Mouse (Mus musculus) cerebellum, postnatal 4 days (tissue): ENCODE measurements around the gene Rab25.
A peak's percentile ranks its signal among the peaks of the same experiment; 100 is the strongest.

Experiments
- DNase-seq, 2 experiments: peaks; one replicate each; pipeline ENCODE4 v3.0.0; 2022; ENCODE audit warnings: low spot score in 2 of 2, mixed read lengths in 1 of 2

Gene Rab25

DNA sequence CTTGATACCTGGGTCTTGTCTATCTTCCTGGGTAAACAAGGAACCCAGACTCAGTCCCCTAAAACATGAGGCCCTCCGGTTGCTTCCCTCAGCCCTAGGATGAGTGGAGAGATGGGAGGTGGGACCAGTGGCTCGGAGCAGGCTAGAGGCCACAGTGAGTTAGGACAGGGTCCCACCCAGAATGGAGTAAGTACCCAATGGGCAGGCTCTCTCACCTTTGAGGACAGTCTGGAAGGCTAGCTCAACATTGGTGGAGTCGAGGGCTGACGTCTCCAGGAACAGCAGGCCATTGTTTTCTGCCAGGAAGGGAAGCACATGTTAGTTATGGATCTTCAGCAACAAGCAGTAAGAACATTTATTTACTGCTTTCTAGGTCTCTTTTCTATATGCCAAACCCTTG lies 5.6 kb downstream of the Rab25 start:
- DNase-seq = no peak

DNA sequence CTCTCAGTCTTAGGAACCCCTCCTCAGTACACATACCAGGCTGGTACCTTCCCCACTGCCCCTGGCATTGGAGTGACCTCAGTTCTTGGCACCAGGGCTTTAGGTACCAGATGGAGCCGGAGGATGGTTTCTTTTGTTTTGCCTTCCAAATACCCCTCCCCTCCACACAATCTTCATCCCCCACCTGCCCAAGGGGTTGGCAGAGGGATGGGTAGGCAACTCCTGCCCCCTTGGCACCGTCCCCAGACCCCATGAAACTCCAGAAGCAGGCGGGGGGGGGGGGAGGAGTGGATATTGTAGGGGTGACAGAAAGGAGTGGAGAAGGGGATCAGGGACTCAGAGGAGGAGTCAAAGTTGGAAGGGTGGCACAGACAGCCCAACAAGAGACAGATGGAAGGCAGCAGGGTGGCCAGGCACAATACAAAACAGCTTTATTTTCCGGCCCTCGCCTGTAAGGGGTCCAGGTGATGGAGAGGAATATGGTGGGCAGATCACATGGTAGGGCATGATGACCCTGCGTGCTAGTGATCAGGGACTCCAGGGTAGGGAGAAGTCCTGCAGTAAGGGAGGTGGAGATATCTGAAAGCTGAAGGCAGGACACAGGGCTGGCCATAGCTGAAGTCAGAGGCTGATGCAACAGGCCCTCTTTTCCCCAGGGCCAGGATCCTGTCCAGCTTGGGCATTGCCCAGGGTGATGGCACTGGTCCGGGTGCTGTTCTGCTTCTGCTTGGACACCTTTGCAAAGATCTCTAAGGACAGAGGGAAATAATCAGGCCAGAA lies 6.3 kb downstream of the Rab25 start:
- DNase-seq = peak; percentile 48 to 84

DNA sequence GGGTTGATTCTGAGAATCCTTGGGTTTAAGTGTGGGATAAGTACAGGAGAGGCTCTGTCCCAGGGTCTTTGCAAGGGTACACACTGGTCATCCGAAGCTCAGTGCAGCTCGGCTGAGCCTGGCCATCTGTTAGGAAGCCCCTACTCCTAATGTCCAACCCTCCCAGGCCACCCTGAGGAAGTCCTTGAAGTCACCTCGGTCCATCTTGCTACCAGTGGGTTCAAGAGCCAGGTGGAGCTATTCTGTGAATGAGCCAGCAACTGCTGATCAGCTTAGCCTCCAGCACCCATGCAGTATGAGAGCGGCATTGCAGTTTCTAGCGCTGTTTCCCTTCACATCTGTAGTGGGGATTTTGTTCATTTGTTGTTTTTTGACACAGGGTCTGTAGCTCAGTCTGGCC lies 8.0 kb downstream of the Rab25 start:
- no peak for DNase-seq

DNA sequence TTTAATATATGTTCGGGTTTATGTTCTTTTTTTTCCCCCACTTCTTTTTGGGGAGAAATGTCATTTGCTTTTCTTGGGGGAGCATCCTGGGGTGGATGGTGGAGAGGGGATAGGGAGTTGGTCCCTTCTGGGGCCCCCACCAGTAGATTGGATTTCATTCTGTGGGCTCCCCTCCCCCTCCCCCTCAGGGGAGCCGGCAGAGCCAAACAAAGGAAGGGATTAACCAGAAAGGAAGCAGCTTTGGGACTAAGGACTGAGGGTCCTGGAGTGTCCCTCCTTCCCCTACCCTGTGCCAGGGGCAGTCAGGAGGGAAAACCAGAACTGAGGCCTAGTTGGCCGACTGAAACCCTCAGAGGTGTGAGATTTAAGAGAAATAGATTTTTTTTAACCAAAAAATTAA lies 8.7 kb downstream of the Rab25 start:
- no peak for DNase-seq

DNA sequence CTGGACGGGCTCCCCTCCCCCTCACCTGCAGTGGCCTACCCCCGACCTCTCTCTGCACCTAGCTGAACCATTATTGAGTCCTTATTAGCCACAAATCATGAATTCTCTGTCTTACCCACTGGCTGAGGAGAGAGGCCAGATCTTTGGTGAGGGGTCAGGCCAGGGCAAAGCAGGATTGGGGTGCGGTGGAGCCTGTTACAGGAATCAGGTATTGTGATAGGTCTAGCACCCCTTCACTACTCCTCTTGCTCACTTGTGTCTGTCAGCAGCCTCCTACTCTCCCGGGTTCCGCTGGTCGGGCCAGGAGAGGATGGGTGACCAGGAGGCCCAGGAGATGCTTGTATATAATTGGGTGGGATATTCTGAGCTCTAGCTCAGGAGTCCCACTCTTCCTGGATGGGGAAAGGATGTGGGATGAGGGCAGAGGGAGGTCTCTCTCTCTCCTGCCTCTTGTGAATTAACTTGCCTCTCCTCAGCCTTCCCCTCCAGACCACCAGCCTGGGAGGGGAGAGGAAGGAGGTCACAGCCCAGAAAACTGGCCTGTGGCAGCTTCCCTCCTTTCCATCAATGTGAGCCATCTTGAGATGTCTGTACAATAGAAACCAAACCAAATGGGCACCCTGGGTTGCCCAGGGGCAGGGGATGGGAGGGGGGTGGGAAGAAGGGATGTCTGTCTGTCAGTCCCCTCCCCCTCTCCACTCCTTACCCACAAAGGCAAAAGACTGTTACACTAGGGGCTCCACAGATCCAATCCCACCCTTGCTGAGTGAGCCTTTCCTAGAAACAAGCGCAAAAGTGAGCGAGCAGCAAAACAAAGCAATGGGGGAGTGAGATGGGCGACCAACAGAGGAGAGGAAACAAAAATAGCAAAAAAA lies 9.6 kb downstream of the Rab25 start:
- DNase-seq = no peak

DNA sequence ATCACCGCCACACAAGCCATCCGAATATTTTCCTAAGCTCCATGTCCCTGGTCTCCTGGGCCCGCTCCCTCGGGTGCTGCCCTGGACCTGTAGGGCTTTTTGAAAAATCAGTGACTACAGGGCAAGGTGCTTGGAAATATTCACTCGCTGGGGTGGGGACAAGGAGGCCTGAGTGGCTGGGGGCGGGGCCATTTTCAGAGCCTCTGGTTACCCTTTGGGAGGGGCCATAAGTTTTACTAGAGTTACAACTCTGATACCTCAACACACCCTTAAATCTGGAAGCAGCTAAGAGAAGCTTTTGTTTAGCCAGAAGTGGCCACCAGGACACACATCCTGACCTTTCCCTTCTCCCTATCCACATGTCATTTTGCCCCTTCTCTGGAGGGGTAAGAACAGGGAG lies 11.0 kb downstream of the Rab25 start:
- DNase-seq = no peak

DNA sequence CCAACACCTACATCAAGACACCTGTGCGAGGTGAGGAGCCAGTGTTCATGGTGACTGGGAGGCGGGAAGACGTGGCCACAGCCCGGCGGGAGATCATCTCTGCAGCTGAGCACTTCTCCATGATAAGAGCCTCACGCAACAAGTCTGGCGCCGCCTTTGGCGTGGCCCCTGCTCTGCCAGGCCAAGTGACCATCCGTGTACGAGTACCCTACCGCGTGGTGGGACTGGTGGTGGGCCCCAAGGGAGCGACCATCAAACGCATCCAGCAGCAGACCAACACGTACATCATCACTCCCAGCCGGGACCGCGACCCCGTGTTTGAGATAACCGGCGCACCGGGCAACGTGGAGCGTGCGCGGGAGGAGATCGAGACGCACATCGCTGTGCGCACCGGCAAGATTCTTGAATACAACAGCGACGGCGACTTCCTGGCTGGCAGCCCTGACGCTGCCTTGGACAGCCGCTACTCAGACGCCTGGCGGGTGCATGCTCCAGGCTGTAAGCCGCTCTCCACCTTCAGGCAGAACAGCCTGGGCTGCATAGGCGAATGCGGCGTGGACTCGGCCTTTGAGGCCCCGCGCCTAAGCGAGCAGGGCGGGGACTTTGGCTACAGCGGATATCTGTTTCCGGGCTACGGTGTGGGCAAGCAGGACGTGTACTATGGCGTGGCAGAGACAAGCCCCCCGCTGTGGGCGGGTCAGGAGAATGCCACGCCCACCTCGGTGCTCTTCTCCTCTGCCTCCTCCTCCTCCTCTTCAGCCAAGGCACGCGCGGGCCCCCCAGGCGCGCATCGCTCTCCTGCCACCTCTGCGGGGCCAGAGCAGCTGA lies 11.8 kb downstream of the Rab25 start:
- peak in 1 of 2 experiments; percentile 61 for DNase-seq

DNA sequence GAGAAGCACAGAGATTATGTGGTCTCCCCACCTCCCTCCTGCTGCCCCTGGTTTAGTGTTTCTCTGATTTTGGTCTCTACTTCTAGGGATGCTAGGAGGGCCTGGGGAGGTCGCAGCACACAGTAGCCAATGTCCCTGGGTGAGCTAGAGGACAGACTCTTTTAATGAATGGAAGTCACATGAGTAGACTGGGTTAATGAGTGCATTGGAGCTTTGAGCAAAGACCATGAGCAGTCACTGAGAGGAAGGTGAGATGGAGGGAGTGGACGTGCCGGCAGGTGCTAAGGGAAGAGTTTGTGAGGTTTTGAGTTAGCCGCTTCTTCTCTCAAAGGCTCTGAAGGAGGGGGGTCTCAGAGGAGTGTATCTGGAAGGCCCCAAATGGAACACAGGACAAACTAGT lies 12.6 kb downstream of the Rab25 start:
- DNase-seq = no peak

DNA sequence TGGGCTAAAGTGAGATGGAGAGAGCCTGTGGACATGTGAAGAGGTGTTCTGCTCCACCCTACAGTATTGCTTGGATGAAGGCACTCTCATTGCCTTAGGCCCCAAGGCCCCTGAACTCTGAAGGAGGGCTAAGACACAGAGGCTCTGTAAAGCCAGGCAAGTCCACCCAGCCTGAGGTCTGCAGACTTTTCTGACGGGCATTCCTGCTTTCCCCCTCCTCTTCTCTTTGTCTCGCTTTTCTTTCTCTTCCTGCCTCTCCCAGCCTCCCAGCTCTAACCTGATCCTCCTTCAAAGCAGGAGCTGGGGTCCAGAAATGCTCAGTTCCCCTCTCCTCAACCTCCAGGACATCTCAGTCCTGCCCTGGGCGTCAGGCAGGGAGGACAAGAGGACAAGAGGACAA lies 13.1 kb downstream of the Rab25 start:
- DNase-seq = no peak

DNA sequence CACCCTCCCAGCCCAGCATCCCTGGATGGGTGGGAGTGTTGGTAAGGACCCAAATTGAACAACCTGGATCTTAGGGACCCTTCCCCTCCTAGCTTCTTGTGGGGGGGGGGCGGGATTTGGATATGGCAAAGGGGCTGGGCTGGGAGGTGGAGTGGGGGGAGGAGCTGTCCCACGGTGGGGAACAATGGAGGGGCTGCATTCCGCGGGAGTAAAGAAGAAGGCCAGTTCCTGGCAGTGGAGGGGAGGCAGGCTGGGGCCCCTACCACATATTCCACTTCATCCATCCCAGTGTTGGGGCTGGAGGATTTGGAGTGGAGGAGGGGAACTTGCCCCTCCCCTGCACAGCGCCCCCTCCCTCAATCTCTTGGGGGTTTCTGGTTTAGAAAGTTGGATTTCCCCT lies 14.4 kb downstream of the Rab25 start:
- no peak for DNase-seq

DNA sequence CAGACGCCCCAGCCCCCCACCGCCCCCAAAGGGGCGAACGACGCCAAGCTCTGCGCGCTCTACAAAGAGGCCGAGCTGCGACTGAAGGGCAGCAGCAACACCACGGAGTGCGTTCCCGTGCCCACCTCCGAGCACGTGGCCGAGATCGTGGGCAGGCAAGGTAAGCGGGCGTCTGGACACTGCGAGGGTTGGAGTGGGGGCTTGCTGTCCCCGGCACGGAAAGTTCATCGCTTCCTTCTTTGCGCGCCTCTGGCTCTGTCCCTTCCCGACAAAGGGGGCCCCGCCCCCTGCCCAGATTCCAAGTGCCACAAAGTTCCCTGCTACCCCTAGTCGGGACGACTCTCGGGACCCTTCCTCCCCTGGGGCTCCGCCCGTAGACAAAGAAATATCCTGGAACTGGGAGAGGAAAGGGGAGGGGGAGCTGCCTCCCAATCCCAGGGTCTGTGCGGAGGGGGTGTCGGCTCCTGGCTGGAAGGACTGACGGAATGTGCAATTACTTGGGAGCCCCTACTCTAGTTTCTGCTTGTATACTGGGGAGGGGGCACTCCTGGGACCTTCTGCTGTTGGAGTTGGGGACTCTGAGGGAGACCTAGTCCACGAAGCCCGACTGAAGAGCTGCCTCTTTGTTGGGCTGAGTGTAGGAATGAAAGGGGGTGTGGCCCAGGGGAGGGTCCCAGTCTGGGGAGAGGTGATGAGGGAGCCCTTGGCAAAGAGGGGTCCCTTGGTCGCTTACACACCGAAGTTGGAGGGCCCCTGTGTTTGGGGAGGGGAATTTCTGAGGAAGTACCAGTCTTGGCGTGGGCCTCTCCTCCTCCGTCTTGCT lies 15.2 kb downstream of the Rab25 start:
- peak in 1 of 2 experiments; percentile 43 for DNase-seq

DNA sequence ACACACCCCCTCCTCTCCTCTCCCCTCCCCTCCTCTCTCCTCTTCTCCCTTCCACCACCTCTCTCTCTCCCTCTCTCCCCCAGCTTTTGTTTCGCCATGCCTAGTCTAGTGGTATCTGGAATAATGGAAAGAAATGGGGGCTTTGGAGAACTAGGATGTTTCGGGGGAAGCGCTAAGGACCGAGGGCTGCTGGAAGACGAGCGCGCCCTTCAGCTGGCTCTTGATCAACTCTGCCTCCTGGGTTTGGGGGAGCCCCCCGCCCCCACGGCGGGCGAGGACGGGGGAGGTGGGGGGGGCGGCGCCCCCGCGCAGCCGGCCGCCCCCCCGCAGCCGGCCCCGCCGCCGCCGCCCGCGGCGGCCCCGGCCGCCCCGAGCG lies 15.8 kb downstream of the Rab25 start, which contains the start of gene Mex3a:
Gene Mex3a (plus strand): TSS at position 97 of the 376 bp plus-strand sequence.
- no peak for DNase-seq

DNA sequence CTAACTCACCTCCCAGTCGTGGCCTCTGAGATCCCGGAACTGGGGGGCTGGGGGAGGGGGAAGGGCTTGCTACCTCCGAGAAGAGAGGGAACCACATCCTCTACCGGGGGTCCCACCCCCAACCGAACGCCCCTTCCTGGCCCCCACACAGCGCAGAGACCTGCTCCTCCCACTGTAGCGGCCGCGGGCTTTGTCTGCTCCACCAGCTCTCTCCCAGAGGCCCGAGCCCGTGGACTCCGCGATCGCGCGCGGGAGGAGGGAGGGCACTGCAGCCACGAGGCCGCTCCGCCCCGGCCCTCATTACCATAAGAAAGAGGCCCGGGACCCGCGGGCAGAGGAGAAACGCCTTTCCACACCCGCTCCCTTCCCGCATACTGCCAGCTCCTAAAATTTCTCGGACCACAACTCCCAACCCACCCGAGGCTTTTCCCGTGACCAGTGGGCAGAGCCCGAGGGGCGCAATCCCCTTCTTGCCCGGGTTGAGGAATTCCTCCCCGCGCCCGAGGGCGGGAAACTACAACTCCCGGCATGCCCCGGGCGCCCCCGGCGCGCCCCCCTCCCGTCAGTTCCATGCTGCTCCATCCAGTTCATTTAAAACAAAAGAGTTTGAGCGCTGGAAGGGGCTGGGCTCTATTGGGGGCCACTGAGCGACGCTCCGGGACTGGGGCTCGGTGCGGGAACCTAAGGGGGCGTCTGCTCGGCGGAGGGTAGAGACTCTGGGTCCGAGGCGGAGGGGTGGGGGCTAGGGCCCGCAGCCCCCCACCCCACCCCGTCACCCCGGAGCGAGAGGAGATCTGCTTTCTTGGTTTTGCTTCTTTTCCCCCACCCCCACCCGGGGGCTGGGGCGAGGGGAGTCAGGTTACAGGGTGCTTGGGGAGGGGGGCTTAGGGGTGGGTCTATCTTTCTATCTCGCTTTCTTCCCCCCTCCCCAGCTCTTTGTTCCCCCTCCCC lies 16.5 kb downstream of the Rab25 start:
- DNase-seq = peak; percentile 86 to 93

DNA sequence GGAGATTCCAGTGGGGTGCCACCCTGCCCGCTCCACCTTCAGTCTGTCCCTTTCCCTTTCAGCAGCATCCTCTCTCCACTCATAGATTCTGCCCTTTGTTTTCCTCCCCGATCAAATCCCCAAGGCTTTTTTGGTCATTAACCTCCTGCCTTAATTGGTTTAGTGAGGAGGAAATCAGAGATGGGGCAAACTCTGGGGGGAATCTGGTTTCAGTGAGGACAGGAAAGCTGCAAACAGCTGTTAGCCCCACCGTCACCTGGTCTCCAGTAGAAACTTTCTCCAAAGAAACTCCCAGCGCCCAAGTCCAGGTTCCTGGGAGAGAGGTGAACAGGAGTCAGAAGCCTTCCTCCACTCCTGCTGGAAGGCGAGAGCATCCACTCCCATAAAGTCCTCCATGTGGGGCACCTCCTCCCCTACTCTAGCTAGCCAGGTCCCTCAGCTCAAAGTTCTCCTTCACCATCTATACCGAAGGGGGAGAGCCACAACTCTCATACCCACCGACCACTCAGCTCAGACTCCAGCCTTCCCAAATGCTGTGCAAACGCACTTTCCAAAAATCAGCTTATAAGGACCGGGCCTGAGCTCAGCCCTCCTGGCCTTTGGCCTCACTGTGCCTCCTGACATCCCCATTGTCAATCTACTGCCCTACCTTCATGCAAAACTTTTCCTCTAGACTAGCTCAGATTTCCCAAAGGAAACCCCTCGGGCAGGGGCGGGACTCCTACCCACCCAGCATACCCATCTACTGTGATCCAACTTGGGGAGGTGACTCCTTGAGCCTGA lies 17.8 kb downstream of the Rab25 start:
- no peak for DNase-seq

DNA sequence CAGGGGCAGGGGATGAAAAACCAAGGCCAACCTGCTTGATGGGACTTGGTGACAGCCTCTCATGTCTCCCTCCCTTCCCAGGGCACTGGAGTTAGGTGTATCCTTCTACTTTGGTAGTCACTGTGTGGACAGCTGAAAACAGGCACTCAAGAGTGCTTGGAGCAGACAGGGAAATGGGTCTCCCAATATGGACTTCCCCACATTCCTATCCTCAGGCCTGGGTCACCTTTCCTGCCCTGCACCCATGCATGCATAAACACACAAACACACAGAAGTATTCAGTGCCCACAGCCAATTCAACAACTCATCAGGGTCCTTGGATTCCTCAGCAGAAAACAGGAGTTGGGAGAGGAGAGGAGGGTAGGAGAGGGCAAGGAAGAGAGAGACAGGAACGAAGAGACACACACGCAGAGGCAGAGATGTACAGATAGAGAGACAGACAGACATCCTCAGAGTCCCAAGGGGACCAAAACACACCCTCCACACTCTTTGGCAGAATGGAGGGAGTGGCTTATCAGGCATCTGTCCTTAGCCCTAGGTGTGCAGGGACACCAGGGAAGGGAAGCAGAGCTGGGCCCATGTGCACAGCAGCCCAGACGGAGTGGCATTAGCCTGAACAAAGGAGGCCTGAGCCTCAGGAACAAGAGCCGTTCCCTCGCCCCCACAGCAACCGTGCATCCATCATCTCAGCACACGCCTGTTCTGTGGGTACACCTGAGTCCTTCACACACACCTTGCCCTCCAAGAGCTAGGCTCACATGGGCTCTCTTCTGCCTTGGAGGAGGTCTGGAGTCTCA lies 18.7 kb downstream of the Rab25 start:
- no peak for DNase-seq

DNA sequence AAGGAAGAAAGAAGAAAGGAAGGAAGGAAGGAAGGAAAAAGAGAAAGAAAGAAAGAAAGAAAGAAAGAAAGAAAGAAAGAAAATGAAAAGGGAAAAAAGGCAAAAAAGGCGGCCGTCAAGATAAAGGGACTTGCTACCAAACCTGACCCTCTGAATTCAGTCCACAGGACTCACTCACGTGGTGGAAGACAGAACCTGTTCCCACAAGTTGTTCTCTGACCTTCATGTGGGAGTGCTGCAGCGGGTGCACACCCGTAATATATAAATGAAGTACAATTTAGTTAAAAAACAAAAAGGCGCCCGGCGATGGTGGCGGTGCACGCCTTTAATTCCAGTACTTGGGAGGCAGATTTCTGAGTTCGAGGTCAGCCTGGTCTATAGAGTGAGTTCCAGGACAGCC lies 19.5 kb downstream of the Rab25 start:
- no peak for DNase-seq

DNA sequence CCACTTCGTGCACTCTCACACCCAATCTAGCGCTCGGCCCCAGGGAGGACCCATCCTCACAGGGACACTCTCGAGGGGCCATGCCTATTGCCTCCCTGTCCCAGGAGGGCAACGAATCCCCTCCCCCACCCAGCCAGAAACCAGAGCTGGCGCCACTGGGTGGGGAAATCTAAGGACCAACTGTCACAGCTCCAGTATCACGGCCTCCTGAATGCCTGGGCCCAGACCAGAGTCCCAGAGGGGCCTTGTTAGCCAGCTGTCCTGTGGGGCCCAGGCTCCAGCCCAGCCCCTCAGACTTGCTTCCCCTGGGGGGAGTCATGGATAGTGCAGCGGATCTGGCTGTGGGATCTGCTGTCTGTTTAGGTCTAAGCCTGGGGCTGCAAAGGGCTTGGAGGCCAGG lies 20.5 kb downstream of the Rab25 start:
- DNase-seq = no peak
